Mouse (Mus musculus): ENCODE measurements around the gene Cdv3.
"Not testable (repeated sequence)": the region's sequence is repeated elsewhere in the genome, so short reads cannot be mapped to it uniquely, and the experiment has no call there.

Gene Cdv3

GRCm38 (mm10) chr9:103372271-103373010 is 6.8 kb upstream of the Cdv3 start:
- DNase-seq (ENCODE audit: low spot score): no peak

- no peak for DNase-seq (ENCODE audit: low spot score)
Measured at GRCm38 (mm10) chr9:103369951-103370350, 4.3 kb upstream of the Cdv3 start.

- DNase-seq (ENCODE audit: low spot score): no peak
Measured at GRCm38 (mm10) chr9:103366356-103366755, 716 bp upstream of the Cdv3 start.

GRCm38 (mm10) chr9:103364601-103365289 is 895 bp downstream of the Cdv3 start:
- peak; percentile 57 for DNase-seq (ENCODE audit: low spot score)

GRCm38 (mm10) chr9:103363730-103364417 is 1.8 kb downstream of the Cdv3 start:
- peak; percentile 63 for DNase-seq (ENCODE audit: low spot score)

GRCm38 (mm10) chr9:103363088-103363487 is 2.6 kb downstream of the Cdv3 start:
- DNase-seq (ENCODE audit: low spot score): no peak

GRCm38 (mm10) chr9:103360642-103361041 is 5.0 kb downstream of the Cdv3 start:
- DNase-seq (ENCODE audit: low spot score): no peak

GRCm38 (mm10) chr9:103358545-103358944 is 7.1 kb downstream of the Cdv3 start:
- DNase-seq (ENCODE audit: low spot score): no peak

GRCm38 (mm10) chr9:103357893-103358292 is 7.7 kb downstream of the Cdv3 start:
- DNase-seq (ENCODE audit: low spot score): no peak

- not testable (repeated sequence) for DNase-seq (ENCODE audit: low spot score)
Measured at GRCm38 (mm10) chr9:103353500-103354260, 12.0 kb downstream of the Cdv3 start.

- DNase-seq (ENCODE audit: low spot score): no peak
Measured at GRCm38 (mm10) chr9:103348791-103349190, 16.8 kb downstream of the Cdv3 start.

- no peak for DNase-seq (ENCODE audit: low spot score)
Measured at GRCm38 (mm10) chr9:103347996-103348490, 17.6 kb downstream of the Cdv3 start.

- DNase-seq (ENCODE audit: low spot score): no peak
Measured at GRCm38 (mm10) chr9:103347045-103347444, 18.6 kb downstream of the Cdv3 start.

GRCm38 (mm10) chr9:103336912-103337311 is 28.7 kb downstream of the Cdv3 start:
- DNase-seq (ENCODE audit: low spot score): no peak

- no peak for DNase-seq (ENCODE audit: low spot score)
Measured at GRCm38 (mm10) chr9:103332663-103333062, 33.0 kb downstream of the Cdv3 start.

- no peak for DNase-seq (ENCODE audit: low spot score)
Measured at GRCm38 (mm10) chr9:103326449-103326848, 39.2 kb downstream of the Cdv3 start.

GRCm38 (mm10) chr9:103324678-103325077 is 41.0 kb downstream of the Cdv3 start:
- DNase-seq (ENCODE audit: low spot score): no peak

GRCm38 (mm10) chr9:103309832-103310231 is 55.8 kb downstream of the Cdv3 start:
- no peak for DNase-seq (ENCODE audit: low spot score)

- DNase-seq (ENCODE audit: low spot score): peak; percentile 68
Measured at GRCm38 (mm10) chr9:103305332-103306041, 60.2 kb downstream of the Cdv3 start.

GRCm38 (mm10) chr9:103304927-103305326 is 60.7 kb downstream of the Cdv3 start, which contains the start of the genes 1300017J02Rik and Topbp1:
Gene 1300017J02Rik (minus strand): TSS chr9:103305082.
Gene Topbp1 (plus strand): TSS chr9:103305215.
- peak; percentile 97 for DNase-seq (ENCODE audit: low spot score)
